Mouse (Mus musculus) spleen, postnatal 10 days (tissue): ENCODE measurements at regions not wholly inside any gene's neighbourhood (a gene's known extent, or its start where the extent isn't known, plus 50 kb on each side); places are given as distances from the start of the nearest gene placed in this dataset.

Source experiments
- DNase-seq, 2 experiments: peaks; one replicate each; pipeline ENCODE4 v3.0.0; 2021 to 2022; ENCODE audit warnings: low spot score in 2 of 2

GRCm38 (mm10) chr13:25560339-25560738 is 290.0 kb upstream of the Nrsn1 start:
- DNase-seq = no peak

GRCm38 (mm10) chr13:25554962-25555361 is 284.7 kb upstream of the Nrsn1 start:
- no peak for DNase-seq

- DNase-seq = no peak
Observed at GRCm38 (mm10) chr13:25548551-25548950, 278.2 kb upstream of the Nrsn1 start.

- no peak for DNase-seq
Observed at GRCm38 (mm10) chr13:25547150-25548145, 277.1 kb upstream of the Nrsn1 start.

- DNase-seq = no peak
Observed at GRCm38 (mm10) chr13:25524094-25524493, 253.8 kb upstream of the Nrsn1 start.

GRCm38 (mm10) chr13:25507355-25507754 is 237.1 kb upstream of the Nrsn1 start:
- DNase-seq = no peak

GRCm38 (mm10) chr13:25494492-25495034 is 224.3 kb upstream of the Nrsn1 start:
- no peak for DNase-seq

- DNase-seq = no peak
Observed at GRCm38 (mm10) chr13:25490036-25490435, 219.7 kb upstream of the Nrsn1 start.

GRCm38 (mm10) chr13:25483309-25483708 is 213.0 kb upstream of the Nrsn1 start:
- DNase-seq = no peak

- no peak for DNase-seq
Observed at GRCm38 (mm10) chr13:25451917-25452316, 181.6 kb upstream of the Nrsn1 start.

- DNase-seq = no peak
Observed at GRCm38 (mm10) chr13:25451357-25451861, 181.1 kb upstream of the Nrsn1 start.

- no peak for DNase-seq
Observed at GRCm38 (mm10) chr13:25429701-25430418, 159.6 kb upstream of the Nrsn1 start.

- DNase-seq = no peak
Observed at GRCm38 (mm10) chr13:25403182-25403795, 133.0 kb upstream of the Nrsn1 start.

GRCm38 (mm10) chr13:25402691-25403090 is 132.4 kb upstream of the Nrsn1 start:
- no peak for DNase-seq

- no peak for DNase-seq
Observed at GRCm38 (mm10) chr13:25401936-25402504, 131.7 kb upstream of the Nrsn1 start.

- DNase-seq = no peak
Observed at GRCm38 (mm10) chr13:25392770-25393290, 122.5 kb upstream of the Nrsn1 start.

GRCm38 (mm10) chr13:25362627-25362967 is 92.3 kb upstream of the Nrsn1 start:
- DNase-seq = no peak

- DNase-seq = no peak
Observed at GRCm38 (mm10) chr13:25361850-25362626, 91.7 kb upstream of the Nrsn1 start.

GRCm38 (mm10) chr13:25347558-25347957 is 77.3 kb upstream of the Nrsn1 start:
- no peak for DNase-seq

GRCm38 (mm10) chr13:25343309-25343708 is 73.0 kb upstream of the Nrsn1 start:
- DNase-seq = no peak
